Mouse (Mus musculus) gastrocnemius, postnatal 10 days (tissue): ENCODE measurements around the gene Apoa4. TPM values are rescaled to one million over a fixed set of nuclear protein-coding genes. Genes with fewer than 3 reads are reported as not detected.

Experiments used
- DNase-seq: peaks from one replicate; pipeline ENCODE4 v3.0.0; 2021; ENCODE audit warnings: mixed read lengths
- total RNA-seq, 2 experiments: library from RNA; stranded (reverse); gene quantifications; 2 replicates each; pipeline ENCODE4 v1.2.3; 2021

Apoa4 gene
- total RNA-seq, 2 experiments from 2014 or later = not detected

DNA sequence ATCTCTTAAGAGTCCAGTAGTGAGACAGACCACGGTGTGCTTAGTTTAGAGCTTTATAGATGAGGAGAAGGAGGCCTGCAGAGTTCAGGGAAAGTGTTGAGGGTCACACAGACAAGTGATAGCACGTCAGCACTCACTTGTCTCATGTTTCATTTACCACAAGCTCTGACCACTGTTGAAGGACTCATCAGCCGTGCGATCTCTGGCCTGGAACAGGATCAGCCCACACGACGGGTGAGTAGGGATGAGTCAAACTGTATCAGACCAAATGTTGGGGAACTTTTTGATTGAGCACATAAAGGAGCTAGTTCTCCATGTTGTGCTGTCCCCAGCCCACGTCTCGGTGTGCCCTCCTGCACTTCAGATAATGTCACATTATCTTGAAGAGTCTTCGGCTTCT lies 34.0 kb downstream of the Apoa4 start:
- no peak for DNase-seq

DNA sequence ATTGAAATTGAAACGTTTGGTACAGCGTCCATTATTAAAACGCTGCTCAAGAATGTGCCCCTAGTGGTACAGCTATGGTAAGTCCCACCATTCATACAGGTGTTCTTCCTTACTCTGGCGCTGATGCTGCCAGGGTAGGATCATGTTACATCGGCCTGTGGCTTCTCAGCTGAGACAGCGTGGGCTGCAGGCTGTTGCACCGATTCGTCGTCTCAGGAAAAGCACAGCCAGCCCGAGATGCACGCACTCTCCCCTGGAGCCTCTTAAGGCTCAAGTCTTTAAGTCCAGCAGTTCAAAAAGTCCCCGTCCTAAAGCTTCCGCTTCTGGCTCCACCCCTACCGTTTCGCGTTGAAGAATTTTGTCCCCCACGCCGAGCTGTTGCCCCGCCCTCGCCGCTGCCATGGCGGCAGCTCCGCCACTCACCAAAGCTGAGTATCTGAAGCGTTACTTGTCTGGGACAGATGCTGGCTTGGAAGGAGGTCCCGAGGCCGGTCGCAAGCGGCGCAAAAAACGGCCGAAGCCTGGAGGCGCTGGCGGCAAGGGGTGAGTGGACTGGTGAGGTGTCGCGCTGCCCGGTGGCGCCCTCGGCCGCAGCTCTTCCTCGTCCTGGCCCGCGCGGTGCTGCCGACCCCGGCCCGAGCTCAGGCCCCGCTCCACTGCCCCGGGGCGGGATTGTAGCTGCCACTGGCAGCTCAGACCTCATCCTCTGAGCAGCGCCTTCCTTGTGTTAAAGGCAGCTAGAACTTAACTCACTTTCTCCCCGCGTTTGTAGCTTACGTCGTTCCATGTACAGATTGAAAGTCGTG lies 42.3 kb downstream of the Apoa4 start, which contains the start of gene Bud13:
Bud13 (plus strand) TSS at position 378 of the 806 bp plus-strand sequence.
- DNase-seq = peak; percentile 96

Other genes with a start within 250 kb of the Apoa4 start
- gene Pafah1b2, start 228.0 kb upstream of the Apoa4 start, total RNA-seq = 10 to 100 TPM; 62.5 to 73.1 TPM
- gene Sik3, start 227.9 kb upstream of the Apoa4 start, total RNA-seq = 10 to 100 TPM; 52.7 to 52.9 TPM
- gene Apoa1, start 12.1 kb upstream of the Apoa4 start, total RNA-seq = 1 to 10 TPM in 1 of 2 experiments, under 1 TPM in 1; 0.47 to 8.2 TPM
- not detected for gene Apoc3, start 5.1 kb upstream of the Apoa4 start, total RNA-seq
- not detected for gene Apoa5, start 27.9 kb downstream of the Apoa4 start, total RNA-seq
- 10 to 100 TPM; 17.0 to 17.9 TPM for gene Zpr1, start 32.4 kb downstream of the Apoa4 start, total RNA-seq
- 1 to 10 TPM; 7.4 to 9.0 TPM for gene Bud13, start 42.3 kb downstream of the Apoa4 start, total RNA-seq
- gene 4931429L15Rik, start 79.3 kb downstream of the Apoa4 start, total RNA-seq = not detected